Mouse (Mus musculus) ES-CJ7 (cell line): ENCODE results near the gene Cux1.
"Not testable (repeated sequence)": the region's sequence is repeated elsewhere in the genome, so short reads cannot be mapped to it uniquely, and the experiment has no call there.

Source experiments
- DNase-seq: peaks from one replicate; pipeline ENCODE4 v3.0.0; 2011; ENCODE audit warnings: low read depth, low spot score

Cux1 gene

GRCm38 (mm10) chr5:136248441-136248840, 318.8 kb downstream of the Cux1 start:
- DNase-seq = no peak

DNA sequence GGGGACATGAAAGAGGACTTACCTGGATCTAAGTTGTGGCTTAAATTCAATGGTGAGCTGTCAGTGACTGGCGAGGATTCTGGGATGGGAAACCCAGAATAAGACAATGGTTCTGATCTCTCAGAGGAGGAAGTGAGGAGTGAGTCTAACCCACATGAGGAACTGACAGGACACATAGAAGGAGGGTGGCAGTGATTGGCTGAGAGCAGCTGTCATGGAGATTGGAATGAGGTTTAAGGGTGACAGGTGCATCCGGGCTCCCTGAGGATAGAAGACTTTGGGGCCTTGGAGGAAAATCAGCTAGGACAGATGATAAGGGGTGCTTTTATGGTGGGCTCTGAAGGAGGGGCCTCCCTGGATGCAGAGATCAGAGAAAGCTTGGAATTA, 320.8 kb downstream of the Cux1 start, which contains the start of gene Sh2b2:
TSS of gene Sh2b2 (minus strand) at position 105 of the 387 bp plus-strand sequence.
- DNase-seq = no peak

DNA sequence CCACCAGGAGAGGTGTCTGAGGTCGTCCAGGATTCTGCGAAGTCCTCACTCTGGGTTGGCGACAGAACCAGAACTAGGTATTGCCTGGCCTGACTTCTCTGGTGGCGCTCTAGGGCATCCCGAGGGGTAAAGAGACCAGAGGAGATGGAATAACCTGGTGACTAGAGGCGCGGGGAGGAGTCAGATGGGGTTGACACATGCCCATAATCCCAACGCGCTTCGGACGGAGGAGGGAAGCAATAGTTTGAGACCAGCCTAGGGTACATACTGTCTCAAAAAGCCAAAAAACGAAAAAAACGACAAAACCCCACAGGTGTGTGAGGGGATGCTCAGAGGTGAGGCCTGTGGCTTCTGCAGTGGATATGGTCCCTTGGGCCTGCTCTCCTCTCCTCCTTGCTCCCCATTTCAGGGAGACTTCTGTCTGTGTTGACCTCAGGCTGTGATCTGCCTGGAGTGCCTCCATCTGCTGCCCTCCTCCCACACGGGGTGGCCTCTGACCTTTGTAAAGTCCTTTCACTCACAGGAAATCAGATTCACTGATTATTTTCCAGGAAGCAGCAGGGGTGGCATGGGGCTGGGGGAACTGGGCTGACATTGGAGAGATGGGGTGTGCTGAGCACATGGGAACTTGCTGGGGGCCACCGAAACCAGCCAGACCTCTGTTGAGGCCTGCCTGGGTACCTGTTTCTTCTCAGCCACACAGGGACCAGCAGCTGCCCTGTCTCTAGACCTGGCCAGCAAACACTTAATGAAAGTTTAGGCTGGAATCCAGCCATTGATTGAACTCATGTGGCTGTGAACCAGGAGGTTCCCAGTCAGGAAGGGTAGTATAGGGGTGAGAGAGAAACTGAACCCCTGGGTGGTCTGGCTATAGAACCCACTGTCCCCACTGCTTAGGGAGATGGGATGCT, 321.5 kb downstream of the Cux1 start:
- DNase-seq = no peak

- peak; percentile 74 for DNase-seq
Measured at GRCm38 (mm10) chr5:136244762-136245540, 322.3 kb downstream of the Cux1 start.

DNA sequence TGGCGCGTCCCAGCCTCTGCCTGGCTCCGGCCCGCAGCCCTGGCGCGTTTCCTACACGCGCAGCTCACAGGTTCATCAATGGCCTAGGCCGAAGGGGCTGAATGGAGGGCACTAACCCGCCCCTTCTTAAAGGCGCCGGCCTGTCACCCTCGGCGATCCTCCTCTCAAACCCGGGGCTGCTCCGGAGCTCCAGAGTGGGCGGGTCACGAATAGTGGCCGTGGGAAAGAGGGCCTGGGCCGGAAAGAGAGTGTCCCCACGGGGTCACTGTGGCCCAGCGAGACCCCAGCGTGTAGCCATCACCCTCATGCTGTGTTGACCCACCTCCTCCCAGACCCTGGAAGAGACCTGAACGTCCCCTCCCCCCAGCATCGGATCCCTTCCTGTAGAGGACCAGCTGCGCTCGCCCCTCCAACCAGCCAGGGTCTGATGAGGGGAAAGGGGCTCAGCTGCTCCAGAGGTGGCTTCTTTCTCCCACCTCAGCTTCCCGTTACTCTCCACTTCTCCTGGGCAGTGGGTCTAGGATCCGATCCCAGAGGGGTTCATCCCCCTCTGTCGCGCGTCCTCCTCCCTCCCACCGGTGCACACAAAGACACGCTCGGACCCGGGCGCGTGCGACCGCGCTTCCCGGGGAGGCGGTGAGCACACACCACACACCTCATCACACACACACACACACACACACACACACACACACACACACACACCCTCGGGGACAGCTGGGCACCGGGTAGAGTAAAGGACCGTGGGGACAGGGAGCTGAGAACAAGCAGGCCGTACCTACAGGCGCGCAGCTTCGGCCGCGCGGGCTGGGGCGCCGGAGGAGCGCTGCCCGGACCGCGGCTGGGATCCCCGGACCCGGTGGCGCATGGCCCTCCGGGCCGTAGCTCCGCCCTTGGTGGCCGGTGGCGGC, 323.2 kb downstream of the Cux1 start:
- DNase-seq = no peak

- DNase-seq = no peak
Measured at GRCm38 (mm10) chr5:136241161-136241560, 326.1 kb downstream of the Cux1 start.

DNA sequence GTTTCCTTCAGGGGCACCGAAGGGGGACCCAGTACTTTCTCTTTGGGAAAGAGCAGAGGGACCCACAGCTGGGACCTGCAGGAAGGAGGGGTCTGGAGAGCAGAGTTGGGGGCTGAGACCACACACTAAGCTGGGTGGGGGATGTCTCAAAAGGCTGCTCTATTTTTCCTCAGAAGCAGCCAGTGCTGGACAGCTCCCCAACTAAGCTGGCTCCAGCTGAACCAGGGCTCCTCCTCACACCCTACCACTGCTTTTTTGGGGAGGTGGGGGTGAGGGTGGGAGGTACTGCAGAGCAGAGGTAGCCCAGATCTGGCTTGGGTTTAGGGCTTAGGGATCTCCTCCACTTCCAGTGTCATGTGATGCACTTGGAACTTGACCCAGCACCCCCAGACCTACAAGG, 326.9 kb downstream of the Cux1 start:
- DNase-seq = peak; percentile 37

GRCm38 (mm10) chr5:136237607-136238006, 329.7 kb downstream of the Cux1 start:
- DNase-seq = no peak

DNA sequence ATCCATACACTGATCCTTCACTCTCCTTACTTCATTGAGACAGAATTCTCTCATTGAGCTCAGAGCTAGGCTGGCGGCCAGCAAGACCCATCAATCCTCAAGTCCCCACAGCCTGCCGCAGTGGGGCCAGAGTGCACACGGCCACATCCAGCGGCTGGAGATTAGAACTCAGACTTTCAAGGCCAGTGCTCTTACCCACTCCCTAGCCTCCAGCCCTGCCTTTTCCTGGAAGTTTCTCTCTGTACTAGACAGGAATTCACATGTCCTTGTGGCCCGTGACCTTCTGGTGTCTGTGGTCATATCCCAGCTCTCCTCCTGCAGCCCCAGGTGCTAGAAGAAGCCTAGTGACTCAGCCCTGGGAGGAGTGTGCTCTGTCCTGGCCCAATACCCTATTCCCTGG, 330.7 kb downstream of the Cux1 start:
- DNase-seq = no peak

DNA sequence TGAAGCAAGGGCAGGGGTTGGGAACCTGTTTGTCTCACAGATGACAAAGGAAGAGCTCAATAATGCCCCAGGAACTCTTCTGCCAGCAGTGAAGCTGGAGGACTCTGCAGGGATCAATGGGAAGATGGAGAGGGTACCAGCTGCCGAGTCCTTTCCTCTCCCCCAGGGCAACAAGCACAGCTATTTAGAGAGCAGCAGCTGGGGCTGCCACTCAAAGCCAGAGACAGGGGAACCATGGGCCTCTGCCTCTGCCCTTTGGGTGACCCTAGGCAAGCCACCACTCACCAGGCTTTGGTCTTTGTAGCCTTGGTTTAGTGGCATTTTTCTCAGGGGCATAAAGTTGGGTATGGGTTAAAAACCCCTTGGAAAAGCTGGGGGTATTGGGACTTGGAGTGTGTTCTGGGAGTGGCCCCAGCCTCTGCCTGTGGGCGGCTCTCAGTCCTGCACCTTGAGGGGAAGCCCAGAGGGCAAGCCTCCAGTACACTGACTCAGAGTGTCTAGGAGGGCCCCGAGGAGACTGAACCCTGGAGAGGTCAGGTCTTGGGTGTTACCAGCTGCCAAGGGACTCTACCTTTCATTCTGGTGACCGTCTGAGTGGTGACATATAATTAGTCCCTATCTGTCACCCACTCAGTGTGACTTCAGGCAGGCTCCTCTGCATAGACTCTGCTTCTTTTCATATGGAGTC, 336.8 kb downstream of the Cux1 start:
- DNase-seq = no peak

- no peak for DNase-seq
Measured at GRCm38 (mm10) chr5:136226246-136226876, 340.9 kb downstream of the Cux1 start.

DNA sequence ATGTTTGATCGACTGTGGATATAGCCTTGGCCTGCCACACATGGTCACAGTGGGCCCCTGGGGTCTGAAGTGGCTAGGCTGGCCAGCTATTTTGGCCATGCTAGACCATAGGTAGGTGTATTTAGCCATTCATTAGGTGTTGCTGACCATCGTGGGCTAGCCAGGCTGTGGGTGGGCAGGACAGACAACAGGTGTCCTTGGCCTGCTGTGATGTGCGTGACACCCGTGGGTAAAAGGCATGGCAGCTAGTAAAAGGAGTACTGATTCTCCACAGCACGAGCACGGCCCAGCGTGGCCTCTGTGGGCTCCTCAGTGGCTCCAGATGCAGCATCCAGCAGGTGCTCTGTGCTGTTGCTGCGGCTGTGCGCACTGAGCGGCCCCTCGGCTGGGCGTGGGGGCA, 348.7 kb downstream of the Cux1 start:
- DNase-seq = no peak

GRCm38 (mm10) chr5:136217932-136218381, 349.3 kb downstream of the Cux1 start:
- no peak for DNase-seq

GRCm38 (mm10) chr5:136217004-136217665, 350.2 kb downstream of the Cux1 start:
- DNase-seq = no peak

- DNase-seq = no peak
Measured at GRCm38 (mm10) chr5:136215958-136216357, 351.3 kb downstream of the Cux1 start.

DNA sequence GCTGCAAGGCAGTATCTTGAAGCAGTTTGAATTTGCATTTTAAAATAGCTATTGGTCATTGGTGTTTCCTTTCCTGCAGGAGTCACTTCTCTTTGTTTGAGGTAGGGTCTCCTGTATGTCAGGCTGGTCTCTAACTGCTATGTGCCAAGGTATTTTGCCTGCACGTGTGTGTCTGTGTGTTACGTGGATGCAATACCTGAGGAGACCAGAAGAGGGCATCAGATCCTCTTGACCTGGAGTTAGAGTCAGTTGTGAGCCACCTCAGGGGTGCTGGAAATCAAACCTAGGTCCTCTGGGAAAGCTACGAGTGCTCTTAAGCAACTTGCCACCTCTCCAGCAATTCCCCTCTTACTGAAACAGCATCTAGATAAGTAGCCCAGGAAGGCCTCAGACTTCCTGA, 352.1 kb downstream of the Cux1 start:
- peak; percentile 60 for DNase-seq

GRCm38 (mm10) chr5:136213716-136214115, 353.6 kb downstream of the Cux1 start:
- DNase-seq = no peak

- DNase-seq = no peak
Measured at GRCm38 (mm10) chr5:136212716-136213115, 354.6 kb downstream of the Cux1 start.

DNA sequence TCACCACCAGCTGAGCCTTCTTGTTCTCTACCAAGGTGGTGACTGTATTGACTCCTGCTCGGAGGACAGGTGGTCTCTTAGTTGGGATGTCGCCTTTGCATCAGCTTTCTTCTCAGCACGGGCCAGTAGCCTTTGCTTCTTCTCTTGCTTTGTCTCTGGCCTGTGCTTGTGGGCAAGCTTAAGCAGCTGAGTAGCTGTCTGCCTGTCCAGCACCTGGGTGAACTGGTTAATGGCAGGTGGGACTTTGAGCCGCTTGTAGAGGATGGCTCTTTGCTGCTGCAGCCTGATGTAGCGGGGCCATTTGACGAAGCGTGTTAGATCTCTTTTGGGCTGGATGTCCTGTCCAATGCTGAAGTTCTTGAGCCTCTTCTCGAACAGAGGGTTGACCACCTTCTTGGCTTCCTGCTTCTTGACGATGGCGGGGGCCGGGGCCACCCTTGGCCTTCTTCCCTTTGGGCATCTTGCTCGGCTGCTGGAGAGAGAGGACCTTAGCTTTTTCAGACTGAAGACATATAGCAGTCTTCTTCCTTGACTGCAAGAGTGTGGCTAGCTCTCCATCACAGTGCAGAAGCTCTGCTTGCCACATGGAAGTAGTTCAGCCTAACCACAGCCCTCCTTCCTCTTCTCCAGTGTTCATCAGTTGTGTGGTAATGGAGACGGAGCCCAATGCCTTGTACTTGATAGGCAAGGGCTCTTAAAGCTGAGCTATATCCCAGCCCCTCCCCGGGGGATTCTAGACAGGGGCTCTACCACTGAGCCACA, 355.8 kb downstream of the Cux1 start:
- DNase-seq = not testable (repeated sequence)
